Mouse (Mus musculus) G1E (cell line): ENCODE results near the gene Cmtr1.
"Not testable (repeated sequence)": the region's sequence is repeated elsewhere in the genome, so short reads cannot be mapped to it uniquely, and the experiment has no call there.

Experiments used
- CTCF ChIP-seq: IDR thresholded peaks from 2 replicates; pipeline ENCODE4 v1.5.1; 2012; ENCODE audit warnings: low read depth, low read length, inconsistent platforms, mixed read lengths
- GATA2 ChIP-seq: IDR thresholded peaks from 2 replicates; pipeline ENCODE4 v1.6.1; 2012; ENCODE audit warnings: low read depth, low read length, inconsistent platforms, borderline replicate concordance
- POLR2AphosphoS5 ChIP-seq: IDR thresholded peaks from 2 replicates; pipeline ENCODE4 v1.6.1; 2012; ENCODE audit warnings: low read depth, low read length, inconsistent platforms; ENCODE audit not compliant: insufficient replicate concordance

DNA sequence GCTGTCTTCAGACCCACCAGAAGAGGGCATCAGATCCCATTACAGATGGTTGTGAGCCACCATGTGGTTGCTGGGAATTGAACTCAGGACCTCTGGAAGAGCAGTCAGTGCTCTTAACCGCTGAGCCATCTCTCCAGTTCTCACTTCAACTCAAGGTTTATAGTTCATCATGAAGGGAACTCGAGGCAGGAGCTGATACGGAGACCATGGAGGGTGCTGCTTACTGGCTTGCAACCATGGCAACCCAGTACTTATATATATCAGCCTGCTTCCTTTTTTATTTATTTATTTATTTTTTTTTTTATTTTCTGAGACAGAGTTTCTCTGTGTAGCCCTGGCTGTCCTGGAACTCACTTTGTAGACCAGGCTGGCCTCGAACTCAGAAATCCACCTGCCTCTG is 53.3 kb downstream of the Cmtr1 start:
- not testable (repeated sequence) for TF ChIP-seq CTCF, GATA2, POLR2AphosphoS5
